Mouse (Mus musculus) Patski (cell line): ENCODE results near the gene Gnb1l. TPM values are rescaled to one million over a fixed set of nuclear protein-coding genes. Genes with fewer than 3 reads are reported as not detected.

ENCODE experiments used
- ATAC-seq: fragments of 100-300 bp; one replicate; pipeline ENCODE4 v1.8.0; 2021
- CTCF ChIA-PET: fragments of 350-600 bp; sonication (Branson Sonifier 250); formaldehyde crosslinking; loops from one replicate; lab custom pipeline; 2022; ENCODE audit warnings: inconsistent platforms; lab: Charles Lee
- POLR2A ChIA-PET: fragments of 350-600 bp; sonication (Branson Sonifier 250); formaldehyde crosslinking; loops from one replicate; lab custom pipeline; 2022; ENCODE audit warnings: antibody characterized with exemption, inconsistent platforms; lab: Charles Lee
- DNase-seq: peaks from one replicate; pipeline ENCODE4 v3.0.0-alpha.2; 2011; ENCODE audit warnings: low read depth, low spot score
- H3K27me3 ChIP-seq: fragments of 371-371 bp; one replicate; pipeline ENCODE4 v1.5.1; 2021
- CTCF ChIP-seq: fragments of 100-300 bp; IDR thresholded peaks from one replicate; pipeline ENCODE4 v1.5.1; 2021
- in situ Hi-C: fragments of 300-500 bp; cut with MboI; formaldehyde crosslinking; loops from 3 replicates; pipeline ENCODE4 v1.11.1; 2018; ENCODE audit warnings: low pct_unique_long_range_greater_than_20kb, mixed read lengths
- polyA plus RNA-seq: library from polyadenylated mRNA; unstranded; gene quantifications from one replicate; pipeline ENCODE4 v1.2.3, GENCODE M21; 2021

The Gnb1l gene
- polyA plus RNA-seq, 1 experiment from 2014 or later: 9.9 TPM

DNA sequence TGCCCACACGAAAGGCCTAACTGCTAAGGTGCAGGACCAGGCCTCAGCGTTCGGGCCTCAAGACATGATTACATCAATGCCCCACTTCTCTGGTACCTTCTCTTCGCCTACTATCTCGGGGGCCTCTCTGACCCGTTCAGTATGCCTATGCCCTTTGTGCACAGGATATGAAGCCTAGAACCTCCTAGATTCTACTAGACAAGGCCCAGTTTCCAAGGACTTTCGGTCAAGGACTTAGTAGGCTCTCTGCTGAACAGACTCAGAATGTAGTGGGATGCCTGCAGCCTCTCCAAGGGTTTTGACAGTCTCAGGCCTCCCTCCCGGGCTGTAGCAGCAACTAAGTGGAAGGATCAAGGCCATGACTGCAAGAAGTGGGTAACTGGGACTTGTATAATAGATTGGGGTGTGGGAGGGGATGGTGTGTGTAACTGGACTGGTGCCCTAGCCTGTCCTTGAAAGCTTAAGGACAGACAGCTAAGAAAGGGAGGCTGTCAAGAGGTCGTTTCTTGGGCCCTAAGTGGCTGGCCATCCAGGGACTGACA lies 90.6 kb downstream of the Gnb1l start:
- no peak for ATAC-seq
- DNase-seq: no peak
- ChIA-PET POLR2A (no interaction called here), CTCF (no interaction called here)
- peaks cover 36% of the 10 kb centered on the region for H3K27me3 ChIP-seq
- no peak for TF ChIP-seq CTCF
- in situ Hi-C loops: no loop called here

DNA sequence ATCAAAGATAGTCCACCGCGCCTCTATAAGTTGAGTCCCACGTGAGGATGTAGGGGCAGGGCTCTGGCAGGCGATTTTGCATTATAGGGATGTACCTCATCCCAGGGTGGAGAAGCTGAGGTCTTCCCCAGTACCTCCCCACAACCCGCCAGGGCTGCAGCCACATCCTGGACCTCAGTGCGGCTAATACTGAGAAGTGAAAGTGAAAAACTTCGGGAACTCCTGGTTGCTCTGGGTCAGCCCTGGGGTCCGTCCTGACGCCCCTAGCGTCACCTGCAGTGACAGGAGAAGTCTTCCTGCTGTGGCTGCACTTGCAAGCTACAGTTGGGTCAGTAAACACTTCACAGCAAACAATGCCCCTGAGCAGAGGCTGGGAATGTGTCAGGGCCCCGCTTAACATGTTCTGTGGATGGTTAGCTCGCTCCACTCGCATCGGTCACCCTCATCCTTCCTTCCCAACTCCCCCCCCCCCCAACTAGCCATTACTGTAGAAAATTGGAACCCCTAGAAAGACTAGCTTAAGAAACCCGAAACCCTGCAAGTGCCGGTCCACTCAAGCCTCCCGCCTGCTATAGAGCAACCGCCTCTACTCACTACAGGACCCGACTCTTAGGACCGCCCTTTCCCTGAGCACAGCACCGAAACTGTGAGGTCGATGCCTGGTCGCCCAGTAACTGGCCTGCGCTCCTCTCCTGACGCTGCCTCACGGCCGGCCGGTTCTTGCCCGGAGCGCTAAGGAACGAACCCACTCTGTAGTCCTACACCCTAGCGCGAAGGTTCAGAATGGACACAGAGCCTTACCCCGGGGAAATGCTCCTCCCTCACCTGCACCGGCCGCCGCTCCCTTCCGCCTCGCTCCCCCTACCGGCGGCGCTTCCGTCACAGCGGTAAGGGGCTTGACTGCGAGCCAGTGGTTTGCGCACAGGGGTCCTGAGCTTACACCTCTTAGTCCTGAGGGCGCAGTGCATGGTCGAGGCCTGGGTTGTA lies 91.6 kb downstream of the Gnb1l start, which contains the start of gene Tbx1:
TSS of gene Tbx1 (minus strand) at position 868 of the 987 bp plus-strand sequence.
- no peak for TF ChIP-seq CTCF
- H3K27me3 ChIP-seq: peaks cover 36% of the 10 kb centered on the region
- DNase-seq: no peak
- ATAC-seq: no peak
- CTCF ChIA-PET: no interaction called here
- in situ Hi-C loops: no loop called here
- POLR2A ChIA-PET: no interaction called here

DNA sequence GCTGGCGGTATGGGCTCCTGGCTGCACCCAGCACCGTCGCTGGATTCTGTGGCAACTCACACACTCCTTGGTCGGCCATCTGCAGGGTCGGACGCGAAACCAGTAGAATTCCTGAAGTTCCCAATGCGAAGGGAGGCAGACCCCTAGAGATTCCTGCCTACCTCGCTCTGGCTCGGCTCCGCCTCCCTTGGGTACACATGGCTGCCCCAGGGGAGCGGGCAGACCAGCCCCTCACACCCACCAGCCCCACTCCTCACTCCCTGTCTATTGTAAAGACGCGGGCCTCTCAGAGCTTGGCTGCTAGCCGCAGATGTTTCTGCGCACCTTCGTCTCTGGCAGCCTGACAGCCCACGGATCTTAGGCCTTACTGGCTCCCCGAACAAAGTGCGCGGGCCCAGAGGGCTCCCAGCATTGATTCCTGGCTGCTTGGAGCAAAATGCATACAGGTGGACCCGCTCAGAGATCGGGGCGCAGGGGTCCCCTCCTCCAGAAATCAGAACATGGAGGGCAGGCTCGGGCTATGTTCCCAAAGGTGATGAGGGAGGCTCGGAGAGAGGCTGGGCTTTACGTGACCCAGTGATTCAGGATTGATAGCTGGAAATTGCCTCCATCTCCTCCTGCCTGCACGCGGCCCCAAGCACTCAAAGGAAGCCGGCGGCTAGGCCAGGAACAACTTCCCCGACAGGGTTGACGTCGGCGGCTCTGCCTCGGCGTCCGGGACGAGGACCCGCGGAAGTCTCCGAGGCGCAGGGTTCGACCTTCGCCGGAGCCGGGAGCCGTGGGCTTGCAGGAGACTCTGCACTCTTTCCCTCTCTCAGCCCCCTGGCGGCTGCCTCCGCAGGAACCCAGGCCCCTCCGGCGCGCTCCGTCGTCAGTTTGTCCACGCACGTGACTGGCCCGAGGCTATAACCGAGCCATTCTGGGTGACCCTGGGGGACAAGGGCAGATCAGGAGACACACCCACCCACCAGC lies 92.8 kb downstream of the Gnb1l start:
- no peak for TF ChIP-seq CTCF
- peaks cover 28% of the 10 kb centered on the region for H3K27me3 ChIP-seq
- DNase-seq (no peak), ATAC-seq (no peak)
- POLR2A ChIA-PET: no interaction called here
- CTCF ChIA-PET: no interaction called here
- in situ Hi-C loops: no loop called here

DNA sequence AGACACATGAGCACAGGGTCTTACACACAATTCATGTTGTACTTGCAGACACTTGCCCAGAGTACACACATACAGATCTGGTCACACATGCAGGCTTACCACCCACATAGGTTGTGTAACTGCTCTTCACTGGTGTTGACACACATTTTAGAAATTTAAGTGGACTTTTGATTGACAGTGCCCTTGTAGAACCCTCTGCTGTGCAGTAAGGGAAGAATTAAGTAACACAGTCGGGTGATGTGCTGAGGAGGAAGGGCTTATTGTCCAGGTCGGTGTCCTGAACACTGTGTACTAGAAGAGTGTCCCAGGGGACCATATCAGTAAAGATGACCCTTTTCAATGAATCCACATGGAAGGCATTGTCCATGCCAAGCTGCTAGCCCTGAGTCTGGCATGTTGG lies 95.4 kb downstream of the Gnb1l start:
- ATAC-seq (no peak), DNase-seq (no peak)
- POLR2A ChIA-PET: no interaction called here
- TF ChIP-seq CTCF: no peak
- peaks cover 17% of the 10 kb centered on the region for H3K27me3 ChIP-seq
- in situ Hi-C loops: no loop called here
- CTCF ChIA-PET: no interaction called here

DNA sequence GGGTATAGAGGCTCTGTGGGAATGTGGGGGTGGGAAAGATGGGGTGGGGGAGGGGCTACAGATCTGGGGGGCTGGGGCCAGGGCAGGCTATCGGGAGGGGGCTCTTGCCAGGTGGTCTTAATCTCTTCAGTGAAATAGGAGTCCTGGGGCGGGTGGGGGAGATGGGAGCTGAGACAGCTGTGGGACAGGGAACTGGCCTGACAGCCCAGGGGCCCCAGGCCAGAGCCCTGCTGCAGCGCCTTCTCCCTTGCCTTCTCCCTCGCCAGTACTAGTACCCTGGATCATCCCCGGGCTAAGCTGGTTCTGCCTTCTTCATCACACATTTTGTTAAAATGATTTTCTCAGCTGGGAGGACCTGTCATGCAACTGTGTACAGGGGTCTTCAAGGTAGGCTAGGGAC lies 97.7 kb downstream of the Gnb1l start:
- DNase-seq: no peak
- TF ChIP-seq CTCF: no peak
- H3K27me3 ChIP-seq: peaks cover 13% of the 10 kb centered on the region
- ATAC-seq: no peak
- in situ Hi-C loops: no loop called here
- POLR2A ChIA-PET: no interaction called here
- CTCF ChIA-PET: interaction anchor here (0.8 kb wide), 1 partner anchor 20 kb away, joined by 3 read pairs; no protein-coding TSS in a partner anchor

GRCm38 (mm10) chr16:18598006-18598405 lies 99.5 kb downstream of the Gnb1l start:
- no peak for DNase-seq
- ChIA-PET CTCF (interaction anchor here (0.6 to 1.1 kb wide), 2 partner anchors 17 to 155 kb away, joined by 3 read pairs; no protein-coding TSS in a partner anchor), POLR2A (interaction anchor here (0.7 kb wide), 1 partner anchor 183 kb away, joined by 3 read pairs; no protein-coding TSS in a partner anchor)
- in situ Hi-C loops: no loop called here
- ATAC-seq: no peak
- TF ChIP-seq CTCF: no peak
- H3K27me3 ChIP-seq: peaks cover 6% of the 10 kb centered on the region

- TF ChIP-seq CTCF: no peak
- ChIA-PET POLR2A (no interaction called here), CTCF (no interaction called here)
- no peak for DNase-seq
- peaks cover 3% of the 10 kb centered on the region for H3K27me3 ChIP-seq
- in situ Hi-C loops: no loop called here
- no peak for ATAC-seq
These were observed 102.9 kb downstream of the Gnb1l start for GRCm38 (mm10) chr16:18601447-18601846.

GRCm38 (mm10) chr16:18604267-18604701 lies 105.8 kb downstream of the Gnb1l start:
- POLR2A ChIA-PET: interaction anchor here (1.1 kb wide), 1 partner anchor 30 kb away, joined by 3 read pairs; no protein-coding TSS in a partner anchor
- no peak for DNase-seq
- no peak for ATAC-seq
- CTCF ChIA-PET: interaction anchor here (1.5 kb wide), 1 partner anchor 13 kb away, joined by 3 read pairs; no protein-coding TSS in a partner anchor
- in situ Hi-C loops: no loop called here
- TF ChIP-seq CTCF: no peak
- no peaks in the 10 kb centered on the region for H3K27me3 ChIP-seq

GRCm38 (mm10) chr16:18605705-18606104 lies 107.2 kb downstream of the Gnb1l start:
- ATAC-seq (no peak), DNase-seq (no peak)
- H3K27me3 ChIP-seq: no peaks in the 10 kb centered on the region
- in situ Hi-C loops: no loop called here
- ChIA-PET POLR2A (no interaction called here), CTCF (no interaction called here)
- no peak for TF ChIP-seq CTCF

DNA sequence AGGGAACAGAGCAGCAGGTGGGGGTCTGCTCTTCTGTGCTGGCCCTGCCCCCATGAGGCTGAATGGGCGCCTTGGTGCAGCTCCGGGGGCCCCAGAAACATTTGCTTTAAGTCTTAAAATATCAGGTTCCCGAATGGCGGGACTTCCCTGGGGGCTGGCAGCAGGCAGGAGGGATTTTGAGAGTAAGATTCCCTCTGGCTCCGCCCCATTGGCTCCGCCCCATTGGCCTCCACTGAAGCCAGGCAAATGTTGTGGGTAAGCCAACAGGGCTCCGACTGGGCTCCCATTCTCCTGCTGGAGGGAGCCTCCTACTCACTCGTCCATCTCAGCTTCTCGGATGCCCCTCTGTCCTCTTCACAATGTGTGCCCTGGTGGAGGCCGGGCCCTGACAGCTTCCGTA lies 109.7 kb downstream of the Gnb1l start:
- no peaks in the 10 kb centered on the region for H3K27me3 ChIP-seq
- in situ Hi-C loops: no loop called here
- ChIA-PET CTCF (interaction anchor here (1.4 kb wide), 1 partner anchor 10 kb away, joined by 5 read pairs; no protein-coding TSS in a partner anchor), POLR2A (no interaction called here)
- no peak for DNase-seq
- no peak for TF ChIP-seq CTCF
- no peak for ATAC-seq
